Mouse (Mus musculus): ENCODE data around the gene Manbal. TPM values are rescaled to one million over a fixed set of nuclear protein-coding genes. Genes with fewer than 3 reads are reported as not detected.
A peak's percentile ranks its signal among the peaks of the same experiment; 100 is the strongest.

The Manbal gene
- 105 TPM in 2 replicates for polyA plus RNA-seq (2015; fragmentation: Nextera tagmentation; extraction: Ambion mirVana)

DNA sequence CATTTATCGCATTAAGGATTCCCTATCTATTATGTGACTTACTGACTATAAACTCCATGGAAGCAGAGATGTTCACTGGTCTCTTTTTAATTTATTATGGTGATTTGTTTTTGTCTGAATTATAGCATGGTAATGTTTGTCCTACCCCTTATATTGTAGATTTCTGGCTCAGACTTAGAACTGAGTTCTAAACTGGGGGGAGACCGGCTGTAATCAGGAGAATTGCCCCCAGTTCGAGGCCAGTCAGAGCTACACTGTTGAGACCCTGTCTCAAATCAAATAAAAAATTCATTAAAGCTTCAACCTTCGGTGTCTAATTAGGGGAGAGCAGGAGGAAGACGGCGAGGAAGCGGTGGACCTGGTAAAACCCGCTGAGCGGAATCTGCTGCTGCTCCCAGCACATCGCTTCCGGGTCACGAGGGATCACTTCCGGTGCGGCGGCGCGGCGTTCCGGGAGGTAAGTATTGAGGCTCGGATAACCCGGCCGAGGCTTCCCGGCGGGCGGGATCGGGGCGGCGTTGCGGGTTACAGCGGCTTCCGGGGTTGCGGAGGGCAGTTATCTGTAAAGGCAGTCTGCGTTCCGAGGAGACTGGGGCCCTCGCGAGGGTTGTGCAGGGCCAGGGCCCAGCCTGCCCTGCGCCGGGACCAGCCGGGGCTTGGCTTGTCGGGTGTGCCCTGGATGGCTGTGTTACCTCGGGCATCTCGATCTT, at the start of gene Manbal:
Gene Manbal, plus strand, starts transcription at position 411 of the 710 bp plus-strand sequence.
- Histone ChIP-seq H3K36me3 (no peaks in the 10 kb centered on the region), H3K27ac (replicated peaks) (peak within 1 kb of the TSS; percentile 89), H3K4me1 (peaks cover 22% of the 10 kb centered on the region), H3K27me3 (no peaks in the 10 kb centered on the region), H3K9me3 (no peaks in the 10 kb centered on the region), H3K4me3 (peak within 1 kb of the TSS; percentile 94), H3K9ac (replicated peaks) (peak within 1 kb of the TSS; percentile 97), H3K4me2 (replicated peaks) (peak within 1 kb of the TSS; percentile 86)
- ATAC-seq (replicated peaks): peak; percentile 93
- 4% methylated on average over 42 of the region's 42 CpGs for WGBS

DNA sequence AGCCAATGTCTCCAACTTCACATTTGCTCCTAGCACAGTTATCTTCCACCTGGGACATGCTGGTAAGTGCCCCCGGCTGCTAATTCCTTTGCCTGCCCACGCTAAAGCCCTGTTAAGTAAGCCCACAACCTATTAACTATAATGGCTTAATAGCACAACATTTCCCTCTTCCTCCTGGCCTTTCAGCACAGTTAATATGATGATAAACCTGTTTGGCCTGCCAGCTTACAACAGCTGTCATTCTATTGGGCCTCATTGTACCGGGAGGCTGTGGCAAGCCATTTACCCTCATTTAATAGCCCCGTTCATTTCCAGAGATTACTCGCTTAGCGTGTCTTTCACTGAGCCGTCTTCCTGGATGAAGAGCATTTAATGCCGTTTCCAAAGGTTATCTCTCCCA, 47.3 kb upstream of the Manbal start:
- Histone ChIP-seq H3K36me3 (peaks cover 62% of the 10 kb centered on the region), H3K9ac (replicated peaks) (no peak overlapping the region), H3K4me3 (no peak overlapping the region), H3K4me1 (peaks cover 58% of the 10 kb centered on the region), H3K4me2 (replicated peaks) (no peak overlapping the region), H3K27me3 (no peaks in the 10 kb centered on the region), H3K27ac (replicated peaks) (peak overlapping the region; percentile 66; the same call in 1 of the 2 replicates), H3K9me3 (no peaks in the 10 kb centered on the region)
- no peak for ATAC-seq (replicated peaks)
- WGBS: 52% methylated on average over 8 of the region's 8 CpGs

DNA sequence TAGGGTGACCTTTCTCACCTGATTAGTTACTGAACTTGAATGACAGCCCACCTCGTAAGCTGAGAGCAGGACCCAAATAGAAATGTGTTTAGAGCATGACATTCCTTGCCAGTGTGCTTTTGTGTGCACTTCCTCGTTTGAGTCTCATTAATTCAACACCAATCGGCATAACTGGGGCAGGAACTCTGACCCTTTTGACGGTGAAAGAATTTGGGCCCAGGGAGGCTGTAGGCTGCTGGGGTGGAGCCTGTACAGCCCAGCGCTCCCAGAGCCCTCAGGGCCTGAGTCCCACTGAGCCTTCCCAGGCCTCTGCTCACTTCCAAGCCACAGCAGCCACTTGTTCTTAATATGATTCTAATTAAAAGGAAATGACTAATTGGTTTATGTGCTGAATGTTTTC, 46.5 kb upstream of the Manbal start:
- Histone ChIP-seq H3K27me3 (no peaks in the 10 kb centered on the region), H3K4me2 (replicated peaks) (no peak overlapping the region), H3K9me3 (no peaks in the 10 kb centered on the region), H3K9ac (replicated peaks) (no peak overlapping the region), H3K4me3 (no peak overlapping the region), H3K4me1 (peaks cover 51% of the 10 kb centered on the region), H3K36me3 (peaks cover 65% of the 10 kb centered on the region), H3K27ac (replicated peaks) (peak overlapping the region; percentile 66)
- WGBS: 13% methylated on average over 5 of the region's 5 CpGs
- no peak for ATAC-seq (replicated peaks)

DNA sequence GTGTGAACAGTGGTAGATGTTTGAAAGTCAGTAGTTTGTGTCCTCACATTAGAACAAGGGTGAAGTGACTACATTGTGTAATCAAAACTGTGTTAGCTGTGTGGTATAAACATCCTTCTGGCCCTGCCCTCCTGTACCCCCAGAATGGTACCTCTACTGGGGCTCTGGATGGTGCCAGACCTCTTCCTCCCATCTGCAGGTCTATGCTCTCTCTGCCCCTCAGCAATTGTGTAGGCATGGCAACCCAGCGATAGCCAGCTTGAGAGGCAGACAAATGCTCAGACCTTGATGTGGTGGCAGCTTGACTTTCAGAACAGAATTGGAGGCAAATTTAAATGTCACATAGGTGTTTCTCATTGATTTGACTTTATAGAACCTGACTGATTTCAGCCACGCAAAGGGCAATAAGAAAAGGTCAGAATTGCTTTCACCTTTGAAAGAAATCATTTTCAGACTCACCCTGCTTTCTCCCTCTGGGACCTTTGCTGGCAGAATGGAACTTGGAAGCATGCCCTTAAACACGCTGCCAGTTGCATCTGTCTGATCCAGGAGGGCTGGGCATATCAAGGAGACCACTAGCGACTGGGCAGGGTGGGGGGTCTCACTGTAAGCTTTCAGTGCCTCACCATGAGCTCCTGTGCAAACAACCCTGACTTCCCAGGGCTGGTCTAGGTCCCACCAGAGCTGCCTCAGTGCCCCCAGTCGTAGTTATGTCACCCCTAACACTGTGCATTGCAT, 45.2 kb upstream of the Manbal start:
- peak; percentile 51; the same call in 1 of the 2 replicates for ATAC-seq (replicated peaks)
- 50% methylated on average over 5 of the region's 5 CpGs for WGBS
- H3K36me3 ChIP-seq: peaks cover 67% of the 10 kb centered on the region

DNA sequence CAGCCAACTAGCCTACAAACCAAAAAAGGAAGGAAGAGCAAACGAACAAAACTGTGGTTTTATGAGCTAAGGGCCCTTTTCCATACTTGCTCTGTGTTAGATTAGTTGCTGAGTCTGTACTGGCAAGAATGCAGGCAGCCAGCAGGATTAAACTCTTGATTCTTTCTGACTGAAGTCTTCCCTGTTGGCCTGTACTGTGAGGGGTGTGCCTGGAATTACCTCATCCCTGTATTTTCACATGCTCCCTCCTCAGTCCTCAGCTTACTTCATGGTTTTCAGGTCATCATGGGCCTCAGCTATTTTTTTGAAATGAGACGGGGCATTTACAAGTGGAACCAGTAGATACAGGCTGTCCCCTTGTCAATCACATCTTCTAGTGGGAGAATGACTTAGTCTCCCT, 42.2 kb upstream of the Manbal start:
- no peaks in the 10 kb centered on the region for H3K27me3 ChIP-seq
- no peak for ATAC-seq (replicated peaks)
- H3K27ac ChIP-seq (replicated peaks): no peak overlapping the region
- peaks cover 45% of the 10 kb centered on the region for H3K36me3 ChIP-seq
- WGBS: 56% methylated on average over 2 of the region's 2 CpGs
- no peak overlapping the region for H3K4me2 ChIP-seq (replicated peaks)
- H3K4me3 ChIP-seq: no peak overlapping the region
- H3K9me3 ChIP-seq: no peaks in the 10 kb centered on the region
- H3K4me1 ChIP-seq: peaks cover 42% of the 10 kb centered on the region
- no peak overlapping the region for H3K9ac ChIP-seq (replicated peaks)

More for the DNA sequence above, 45.2 kb upstream of the Manbal start:
- Histone ChIP-seq H3K4me1 (peaks cover 44% of the 10 kb centered on the region), H3K9me3 (no peaks in the 10 kb centered on the region), H3K4me3 (no peak overlapping the region), H3K4me2 (replicated peaks) (no peak overlapping the region), H3K9ac (replicated peaks) (no peak overlapping the region), H3K27ac (replicated peaks) (peak overlapping the region; percentile 66), H3K27me3 (no peaks in the 10 kb centered on the region)

DNA sequence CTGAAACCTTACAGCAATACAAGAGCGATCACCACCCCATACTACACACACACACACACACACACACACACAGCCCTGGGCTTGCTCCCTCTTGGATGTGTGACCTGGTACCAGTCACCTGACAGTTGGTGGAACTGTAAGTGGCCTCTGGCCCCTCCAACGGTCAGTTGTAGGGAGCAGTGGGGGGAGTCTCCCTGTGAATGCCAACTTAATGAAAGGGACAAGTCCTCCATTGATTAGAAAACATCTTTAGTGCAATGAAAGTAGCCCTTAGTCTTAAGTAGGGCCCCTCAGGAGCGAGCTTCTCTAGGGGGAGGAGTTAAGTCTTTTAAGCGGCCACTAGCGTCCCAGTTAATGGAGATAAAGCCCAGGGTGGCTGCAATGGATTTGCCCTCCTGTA, 39.3 kb upstream of the Manbal start:
- no peak overlapping the region for H3K4me3 ChIP-seq
- no peak overlapping the region for H3K4me2 ChIP-seq (replicated peaks)
- WGBS: 14% methylated on average over 5 of the region's 5 CpGs
- H3K9ac ChIP-seq (replicated peaks): no peak overlapping the region
- ATAC-seq (replicated peaks): peak; percentile 48
- no peaks in the 10 kb centered on the region for H3K9me3 ChIP-seq
- H3K4me1 ChIP-seq: peaks cover 22% of the 10 kb centered on the region
- H3K36me3 ChIP-seq: peaks cover 30% of the 10 kb centered on the region
- no peaks in the 10 kb centered on the region for H3K27me3 ChIP-seq
- H3K27ac ChIP-seq (replicated peaks): peak overlapping the region; percentile 66

DNA sequence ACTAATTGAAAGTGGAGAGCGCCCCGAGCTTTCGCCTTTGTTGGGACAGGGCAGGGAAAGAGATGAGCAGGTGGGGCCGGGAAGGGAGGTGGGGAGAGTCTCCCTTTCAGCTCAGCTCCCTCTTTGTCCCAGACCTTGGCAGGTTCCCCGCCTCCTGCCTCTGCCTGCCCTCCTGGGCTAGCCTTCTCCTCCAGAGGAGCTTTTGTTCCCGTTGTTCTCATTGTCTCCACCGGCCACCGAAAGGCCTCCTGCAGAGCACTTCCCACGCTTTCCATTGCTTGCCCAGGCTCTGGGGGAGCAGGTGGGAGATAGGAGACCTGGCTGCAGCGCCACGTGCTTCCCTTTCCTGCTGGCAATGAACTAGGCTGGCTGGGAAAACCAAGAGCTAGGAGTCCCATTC, 38.8 kb upstream of the Manbal start:
- H3K27ac ChIP-seq (replicated peaks): peak overlapping the region; percentile 66
- no peak overlapping the region for H3K4me2 ChIP-seq (replicated peaks)
- no peaks in the 10 kb centered on the region for H3K9me3 ChIP-seq
- peaks cover 26% of the 10 kb centered on the region for H3K36me3 ChIP-seq
- H3K4me1 ChIP-seq: peaks cover 20% of the 10 kb centered on the region
- peak; percentile 59 for ATAC-seq (replicated peaks)
- no peak overlapping the region; the same call in 1 of the 2 replicates for H3K9ac ChIP-seq (replicated peaks)
- H3K27me3 ChIP-seq: no peaks in the 10 kb centered on the region
- 5% methylated on average over 11 of the region's 11 CpGs for WGBS
- no peak overlapping the region for H3K4me3 ChIP-seq

DNA sequence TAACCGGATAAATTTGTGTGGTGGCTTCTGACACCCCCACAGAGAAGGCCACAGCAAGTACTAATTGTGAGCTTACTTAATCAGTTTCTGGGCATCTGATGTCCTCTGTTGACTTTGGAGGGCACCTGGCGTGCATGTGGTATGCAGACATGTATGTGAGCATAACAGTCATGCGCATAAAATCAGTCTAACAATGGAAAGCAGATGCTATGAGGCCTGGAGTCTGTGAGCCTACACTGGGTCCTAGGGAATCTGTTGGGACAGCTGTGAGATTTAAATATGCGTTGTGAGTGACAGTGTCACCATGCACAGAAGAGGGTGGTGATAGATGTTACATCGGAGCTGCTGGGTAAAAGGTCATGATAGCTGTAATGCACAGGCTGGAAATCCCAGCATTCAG, 35.3 kb upstream of the Manbal start:
- Histone ChIP-seq H3K4me2 (replicated peaks) (no peak overlapping the region), H3K4me3 (no peak overlapping the region), H3K9me3 (no peaks in the 10 kb centered on the region), H3K36me3 (no peaks in the 10 kb centered on the region), H3K4me1 (peaks cover 20% of the 10 kb centered on the region), H3K27ac (replicated peaks) (peak overlapping the region; percentile 51), H3K9ac (replicated peaks) (no peak overlapping the region), H3K27me3 (no peaks in the 10 kb centered on the region)
- ATAC-seq (replicated peaks): 0 out of 2 replicates have a peak, but pooled peaks have one; percentile 44
- 58% methylated on average over 5 of the region's 5 CpGs for WGBS

DNA sequence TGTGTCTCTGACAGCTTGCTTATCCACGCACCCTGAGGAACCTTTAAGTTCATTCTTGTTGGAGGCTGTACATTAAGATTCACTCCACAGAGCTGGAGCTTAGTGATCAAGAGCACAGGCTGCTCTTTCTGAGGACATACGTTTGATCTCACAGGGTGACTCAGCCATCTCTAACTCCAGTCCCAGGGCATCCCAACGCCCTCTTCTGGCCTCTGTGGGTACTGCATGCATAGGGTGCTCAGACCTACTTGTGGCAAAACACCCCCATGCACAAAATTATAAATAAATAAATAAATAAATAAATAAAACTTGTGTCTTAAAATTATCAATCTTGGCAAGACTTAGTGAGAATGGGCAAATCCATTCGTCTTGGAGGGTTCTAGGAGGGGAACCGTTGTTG, 28.7 kb upstream of the Manbal start:
- H3K36me3 ChIP-seq: no peaks in the 10 kb centered on the region
- no peak overlapping the region for H3K9ac ChIP-seq (replicated peaks)
- no peak overlapping the region for H3K4me2 ChIP-seq (replicated peaks)
- no peaks in the 10 kb centered on the region for H3K27me3 ChIP-seq
- ATAC-seq (replicated peaks): no peak
- H3K4me1 ChIP-seq: peaks cover 41% of the 10 kb centered on the region
- H3K4me3 ChIP-seq: no peak overlapping the region
- H3K9me3 ChIP-seq: no peaks in the 10 kb centered on the region
- H3K27ac ChIP-seq (replicated peaks): no peak overlapping the region; the same call in 1 of the 2 replicates
- WGBS: 15% methylated on average over 5 of the region's 5 CpGs

DNA sequence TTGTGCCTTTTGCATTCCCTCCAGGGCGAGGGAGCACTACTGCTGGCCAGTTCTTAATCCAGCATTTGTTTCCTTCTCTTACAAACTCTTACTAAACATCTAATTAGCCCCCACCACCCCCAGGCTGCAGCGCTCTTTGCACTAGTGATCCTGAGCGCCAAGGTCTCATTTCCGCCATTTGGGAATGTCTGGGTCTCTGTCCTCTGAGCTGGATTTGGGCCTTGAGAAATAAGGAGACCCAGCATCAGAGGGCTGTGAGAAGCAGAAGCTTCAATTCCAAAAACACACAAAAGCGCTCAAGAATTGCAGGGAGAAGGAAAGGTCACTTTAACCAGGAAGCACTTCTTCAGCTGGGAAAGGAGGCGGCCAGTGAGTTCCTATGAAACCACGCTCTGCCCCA, 27.9 kb upstream of the Manbal start:
- Histone ChIP-seq H3K9ac (replicated peaks) (peak overlapping the region; percentile 17; the same call in 1 of the 2 replicates), H3K4me3 (no peak overlapping the region), H3K4me2 (replicated peaks) (no peak overlapping the region), H3K4me1 (peaks cover 41% of the 10 kb centered on the region), H3K9me3 (no peaks in the 10 kb centered on the region), H3K27ac (replicated peaks) (peak overlapping the region; percentile 90), H3K36me3 (no peaks in the 10 kb centered on the region), H3K27me3 (no peaks in the 10 kb centered on the region)
- no peak for ATAC-seq (replicated peaks)
- WGBS: 38% methylated on average over 7 of the region's 7 CpGs

DNA sequence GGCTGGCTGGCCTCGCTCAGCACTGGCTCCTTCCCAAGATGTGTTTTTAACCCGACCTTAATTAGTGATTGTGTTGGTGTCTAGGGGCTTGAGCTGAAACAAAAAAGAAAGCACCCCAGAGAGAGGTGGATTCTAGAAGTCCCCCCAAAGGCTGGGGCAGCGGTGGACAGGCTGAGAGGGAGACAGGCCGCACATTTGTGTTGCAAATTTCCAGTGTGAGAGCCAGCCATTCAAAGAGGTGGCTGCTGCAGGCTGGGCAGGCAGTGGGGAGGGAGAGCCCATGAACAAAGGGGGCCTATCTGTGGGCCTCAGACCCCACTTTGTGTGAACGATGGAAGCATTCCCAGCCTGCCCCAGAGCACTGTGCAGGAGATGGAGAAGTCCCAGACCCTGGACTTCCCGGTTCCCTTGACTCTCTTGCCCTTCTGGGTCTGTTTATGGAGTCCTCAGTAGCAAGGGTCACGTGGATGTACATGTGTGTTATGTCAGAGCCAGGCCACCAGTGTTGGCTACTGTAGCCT, 27.1 kb upstream of the Manbal start:
- Histone ChIP-seq H3K27ac (replicated peaks) (peak overlapping the region; percentile 90), H3K9me3 (no peaks in the 10 kb centered on the region), H3K4me2 (replicated peaks) (no peak overlapping the region), H3K4me3 (no peak overlapping the region), H3K36me3 (no peaks in the 10 kb centered on the region), H3K9ac (replicated peaks) (peak overlapping the region; percentile 17; the same call in 1 of the 2 replicates), H3K4me1 (peaks cover 41% of the 10 kb centered on the region), H3K27me3 (no peaks in the 10 kb centered on the region)
- 5% methylated on average over 7 of the region's 7 CpGs for WGBS
- ATAC-seq (replicated peaks): peak; percentile 87

Measured in forebrain, embryonic 15.5 days (tissue).